Mouse (Mus musculus) heart, postnatal 0 days (tissue): ENCODE results near the gene Sgpp2. TPM values are rescaled to one million over a fixed set of nuclear protein-coding genes. Genes with fewer than 3 reads are reported as not detected.
A peak's percentile ranks its signal among the peaks of the same experiment; 100 is the strongest.

Experiments used
- ATAC-seq: fragments of 200-750 bp; cut with Nextera tagmentation; 2 replicates; pipeline ENCODE4 v1.8.0; 2017; ENCODE audit warnings: low read depth, moderate number of reproducible peaks, moderate library complexity; ENCODE audit not compliant: insufficient read depth
- DNase-seq: peaks from one replicate; pipeline ENCODE4 v3.0.0-alpha.2; 2016; ENCODE audit warnings: low spot score
- H3K27ac ChIP-seq: fragments of 300-500 bp; sonication (generic); 2 replicates; pipeline ENCODE4 v1.5.1; 2014; ENCODE audit warnings: low read depth, mild to moderate bottlenecking
- H3K27me3 ChIP-seq: fragments of 300-500 bp; sonication (generic); 2 replicates; pipeline ENCODE4 v1.6.1; 2014; ENCODE audit warnings: low read length, mixed read lengths; ENCODE audit not compliant: control insufficient read depth, insufficient read depth
- H3K36me3 ChIP-seq: fragments of 300-500 bp; sonication (generic); replicated peaks from 2 replicates; pipeline ENCODE4 v1.6.1; 2014; ENCODE audit warnings: low read length, mixed read lengths; ENCODE audit not compliant: control insufficient read depth, insufficient read depth
- H3K4me1 ChIP-seq: fragments of 300-500 bp; sonication (generic); 2 replicates; pipeline ENCODE4 v1.6.1; 2014; ENCODE audit warnings: antibody characterized with exemption; ENCODE audit not compliant: control insufficient read depth, insufficient read depth
- H3K4me2 ChIP-seq: fragments of 300-500 bp; sonication (generic); 2 replicates; pipeline ENCODE4 v1.6.1; 2014; ENCODE audit warnings: low read depth, mild to moderate bottlenecking, low read length, moderate library complexity
- H3K4me3 ChIP-seq: fragments of 300-500 bp; sonication (generic); 2 replicates; pipeline ENCODE4 v1.5.1; 2014; ENCODE audit warnings: low read depth, low read length
- H3K9ac ChIP-seq: fragments of 300-500 bp; sonication (generic); replicated peaks from 2 replicates; pipeline ENCODE4 v1.6.1; 2014; ENCODE audit warnings: low read depth, low read length, mixed read lengths
- H3K9me3 ChIP-seq: fragments of 300-500 bp; sonication (generic); replicated peaks from 2 replicates; pipeline ENCODE4 v1.6.1; 2016; ENCODE audit warnings: low read length; ENCODE audit not compliant: control insufficient read depth
- CTCF ChIP-seq: IDR thresholded peaks from 2 replicates; pipeline ENCODE4 v1.5.1; 2016; ENCODE audit warnings: antibody characterized with exemption, control low read depth, low read depth
- EP300 ChIP-seq: IDR thresholded peaks from 2 replicates; pipeline ENCODE4 v1.6.1; 2016; ENCODE audit warnings: antibody characterized with exemption, low read depth
- WGBS: fragments of 180-500 bp; shearing (Covaris S2); extraction: QIAGEN DNeasy Blood & Tissue Kit; methylation state at CpG from one replicate; pipeline ENCODE4 v1.1.7; 2014; 5-methylcytosine and 5-hydroxymethylcytosine counted together
- polyA plus RNA-seq: library from polyadenylated mRNA; unstranded; fragments of >200 nt; fragmentation: Nextera tagmentation; extraction: Ambion mirVana; gene quantifications from 2 replicates; pipeline ENCODE4 v1.2.1, GENCODE M21; 2015
- total RNA-seq: library from RNA; depleted of rRNA; stranded (reverse); fragments of >200 nt; gene quantifications from 2 replicates; pipeline ENCODE4 v1.2.3, GENCODE M21; 2014; ENCODE audit warnings: low replicate concordance

The Sgpp2 gene
- total and polyA plus RNA-seq, 2 experiments from 2014 or later: 0.07 TPM; not detected in 1

GRCm38 (mm10) chr1:78355123-78355522 lies 45.0 kb downstream of the Sgpp2 start:
- no peaks in the 10 kb centered on the region for H3K9me3 ChIP-seq
- no peak overlapping the region for H3K9ac ChIP-seq
- ATAC-seq (peak; percentile 47; the same call in 1 of the 2 replicates), DNase-seq (peak; percentile 36)
- H3K36me3 ChIP-seq: no peaks in the 10 kb centered on the region
- H3K4me3 ChIP-seq: no peak overlapping the region
- no peak overlapping the region for H3K4me2 ChIP-seq
- H3K27ac ChIP-seq: no peak overlapping the region
- no peak for TF ChIP-seq CTCF
- TF ChIP-seq EP300: no peak
- no peaks in the 10 kb centered on the region for H3K27me3 ChIP-seq
- H3K4me1 ChIP-seq: peaks cover 8% of the 10 kb centered on the region; the same call in 1 of the 2 replicates
- 9% methylated on average over 4 of the region's 4 CpGs for WGBS

GRCm38 (mm10) chr1:78357415-78357814 lies 47.3 kb downstream of the Sgpp2 start:
- DNase-seq (no peak), ATAC-seq (no peak)
- Histone ChIP-seq H3K4me1 (peaks cover 8% of the 10 kb centered on the region; the same call in 1 of the 2 replicates), H3K36me3 (no peaks in the 10 kb centered on the region), H3K27me3 (no peaks in the 10 kb centered on the region), H3K27ac (no peak overlapping the region), H3K9me3 (no peaks in the 10 kb centered on the region), H3K4me3 (no peak overlapping the region), H3K9ac (no peak overlapping the region), H3K4me2 (no peak overlapping the region)
- TF ChIP-seq CTCF: no peak
- TF ChIP-seq EP300: no peak
- WGBS: 52% methylated on average over 4 of the region's 4 CpGs

- 29% methylated on average over 1 of the region's 1 CpGs for WGBS
- Histone ChIP-seq H3K4me1 (peaks cover 8% of the 10 kb centered on the region; the same call in 1 of the 2 replicates), H3K27ac (no peak overlapping the region), H3K4me3 (no peak overlapping the region), H3K9me3 (no peaks in the 10 kb centered on the region), H3K9ac (no peak overlapping the region), H3K36me3 (no peaks in the 10 kb centered on the region), H3K4me2 (no peak overlapping the region), H3K27me3 (no peaks in the 10 kb centered on the region)
- TF ChIP-seq CTCF: no peak
- no peak for TF ChIP-seq EP300
- no peak for DNase-seq
- no peak for ATAC-seq
Measured at GRCm38 (mm10) chr1:78357868-78358267, 47.7 kb downstream of the Sgpp2 start.

GRCm38 (mm10) chr1:78363965-78364889 lies 54.1 kb downstream of the Sgpp2 start:
- ATAC-seq (no peak), DNase-seq (no peak)
- H3K9ac ChIP-seq: no peak overlapping the region
- no peak overlapping the region for H3K4me3 ChIP-seq
- no peak overlapping the region for H3K27ac ChIP-seq
- no peak overlapping the region for H3K4me2 ChIP-seq
- no peaks in the 10 kb centered on the region for H3K4me1 ChIP-seq
- H3K9me3 ChIP-seq: no peaks in the 10 kb centered on the region
- H3K27me3 ChIP-seq: no peaks in the 10 kb centered on the region
- no peak for TF ChIP-seq EP300
- no peak for TF ChIP-seq CTCF
- 83% methylated on average over 13 of the region's 13 CpGs for whole genome bisulfite sequencing
- H3K36me3 ChIP-seq: no peaks in the 10 kb centered on the region

GRCm38 (mm10) chr1:78367806-78368205 lies 57.7 kb downstream of the Sgpp2 start:
- Histone ChIP-seq H3K4me1 (peaks cover 14% of the 10 kb centered on the region; the same call in 1 of the 2 replicates), H3K4me3 (no peak overlapping the region), H3K36me3 (no peaks in the 10 kb centered on the region), H3K27ac (no peak overlapping the region), H3K9me3 (no peaks in the 10 kb centered on the region), H3K27me3 (no peaks in the 10 kb centered on the region), H3K9ac (no peak overlapping the region), H3K4me2 (no peak overlapping the region)
- WGBS: 56% methylated on average over 5 of the region's 5 CpGs
- no peak for TF ChIP-seq EP300
- no peak for TF ChIP-seq CTCF
- DNase-seq: no peak
- no peak for ATAC-seq

- peaks cover 14% of the 10 kb centered on the region; the same call in 1 of the 2 replicates for H3K4me1 ChIP-seq
- no peak overlapping the region for H3K27ac ChIP-seq
- no peaks in the 10 kb centered on the region for H3K9me3 ChIP-seq
- no peaks in the 10 kb centered on the region for H3K27me3 ChIP-seq
- H3K36me3 ChIP-seq: no peaks in the 10 kb centered on the region
- DNase-seq (no peak), ATAC-seq (no peak)
- no peak overlapping the region for H3K4me2 ChIP-seq
- 60% methylated on average over 6 of the region's 6 CpGs for WGBS
- TF ChIP-seq CTCF (no peak), EP300 (no peak)
- H3K4me3 ChIP-seq: no peak overlapping the region
- H3K9ac ChIP-seq: no peak overlapping the region
Measured at GRCm38 (mm10) chr1:78370121-78370520, 60.0 kb downstream of the Sgpp2 start.
